Mouse (Mus musculus): ENCODE measurements at regions not wholly inside any gene's neighbourhood (a gene's known extent, or its start where the extent isn't known, plus 50 kb on each side); places are given as distances from the start of the nearest gene placed in this dataset.

GRCm38 (mm10) chr3:50976141-50976780, 248.0 kb upstream of the Noct start:
- H3K4me1 ChIP-seq, result no peaks in the 10 kb centered on the region
- no peak for ATAC-seq (ENCODE audit: low FRiP score, low read depth)
- no peak overlapping the region for H3K4me3 ChIP-seq
- H3K9ac ChIP-seq (replicated peaks), result no peak overlapping the region
- no peaks in the 10 kb centered on the region for H3K9me3 ChIP-seq
- H3K27ac ChIP-seq (replicated peaks), result no peak overlapping the region
- H3K27me3 ChIP-seq, result no peaks in the 10 kb centered on the region
- no peak overlapping the region for H3K4me2 ChIP-seq (replicated peaks)
- 86% methylated on average over 5 of the region's 5 CpGs for WGBS
- H3K36me3 ChIP-seq, result no peaks in the 10 kb centered on the region

- Histone ChIP-seq H3K36me3 (no peaks in the 10 kb centered on the region), H3K4me2 (replicated peaks) (no peak overlapping the region), H3K4me3 (no peak overlapping the region), H3K4me1 (no peaks in the 10 kb centered on the region), H3K27me3 (no peaks in the 10 kb centered on the region), H3K27ac (replicated peaks) (no peak overlapping the region), H3K9me3 (no peaks in the 10 kb centered on the region), H3K9ac (replicated peaks) (no peak overlapping the region)
- WGBS, result 87% methylated on average over 6 of the region's 6 CpGs
- no peak for ATAC-seq (ENCODE audit: low FRiP score, low read depth)
These were observed 247.4 kb upstream of the Noct start for GRCm38 (mm10) chr3:50976818-50977217.

- no peak for ATAC-seq (ENCODE audit: low FRiP score, low read depth)
- 95% methylated on average over 5 of the region's 5 CpGs for WGBS
- Histone ChIP-seq H3K27me3 (no peaks in the 10 kb centered on the region), H3K4me3 (no peak overlapping the region), H3K9me3 (no peaks in the 10 kb centered on the region), H3K27ac (replicated peaks) (no peak overlapping the region), H3K36me3 (no peaks in the 10 kb centered on the region), H3K9ac (replicated peaks) (no peak overlapping the region), H3K4me2 (replicated peaks) (no peak overlapping the region), H3K4me1 (no peaks in the 10 kb centered on the region)
These were observed 245.6 kb upstream of the Noct start for GRCm38 (mm10) chr3:50978636-50979035.

GRCm38 (mm10) chr3:50979592-50979991, 244.7 kb upstream of the Noct start:
- no peak overlapping the region for H3K9ac ChIP-seq (replicated peaks)
- no peak overlapping the region for H3K27ac ChIP-seq (replicated peaks)
- H3K4me3 ChIP-seq, result no peak overlapping the region
- H3K4me1 ChIP-seq, result peaks cover 2% of the 10 kb centered on the region; the same call in 1 of the 2 replicates
- WGBS, result 83% methylated on average over 3 of the region's 3 CpGs
- H3K9me3 ChIP-seq, result no peaks in the 10 kb centered on the region
- ATAC-seq (ENCODE audit: low FRiP score, low read depth), result no peak
- no peak overlapping the region for H3K4me2 ChIP-seq (replicated peaks)
- no peaks in the 10 kb centered on the region for H3K36me3 ChIP-seq
- no peaks in the 10 kb centered on the region for H3K27me3 ChIP-seq

- Histone ChIP-seq H3K4me2 (replicated peaks) (no peak overlapping the region), H3K9ac (replicated peaks) (no peak overlapping the region), H3K4me1 (peaks cover 7% of the 10 kb centered on the region; the same call in 1 of the 2 replicates), H3K27me3 (no peaks in the 10 kb centered on the region), H3K36me3 (no peaks in the 10 kb centered on the region), H3K9me3 (no peaks in the 10 kb centered on the region), H3K4me3 (no peak overlapping the region), H3K27ac (replicated peaks) (no peak overlapping the region)
- no peak for ATAC-seq (ENCODE audit: low FRiP score, low read depth)
- 93% methylated on average over 7 of the region's 7 CpGs for WGBS
These were observed 242.5 kb upstream of the Noct start for GRCm38 (mm10) chr3:50981751-50982150.

GRCm38 (mm10) chr3:50982649-50983048, 241.6 kb upstream of the Noct start:
- Histone ChIP-seq H3K27me3 (no peaks in the 10 kb centered on the region), H3K36me3 (no peaks in the 10 kb centered on the region), H3K4me2 (replicated peaks) (no peak overlapping the region), H3K4me3 (no peak overlapping the region), H3K27ac (replicated peaks) (no peak overlapping the region), H3K9me3 (no peaks in the 10 kb centered on the region), H3K9ac (replicated peaks) (no peak overlapping the region), H3K4me1 (peaks cover 7% of the 10 kb centered on the region; the same call in 1 of the 2 replicates)
- 42% methylated on average over 9 of the region's 9 CpGs for whole genome bisulfite sequencing
- peak; percentile 59; the same call in 1 of the 2 replicates for ATAC-seq (ENCODE audit: low FRiP score, low read depth)

- ATAC-seq (ENCODE audit: low FRiP score, low read depth), result no peak
- H3K27ac ChIP-seq (replicated peaks), result no peak overlapping the region
- no peak overlapping the region for H3K9ac ChIP-seq (replicated peaks)
These were observed 241.1 kb upstream of the Noct start for GRCm38 (mm10) chr3:50983126-50983525.

GRCm38 (mm10) chr3:50983962-50984765, 240.1 kb upstream of the Noct start:
- Histone ChIP-seq H3K9ac (replicated peaks) (no peak overlapping the region), H3K9me3 (no peaks in the 10 kb centered on the region), H3K4me3 (no peak overlapping the region), H3K4me2 (replicated peaks) (no peak overlapping the region), H3K4me1 (peaks cover 7% of the 10 kb centered on the region; the same call in 1 of the 2 replicates), H3K27me3 (no peaks in the 10 kb centered on the region), H3K36me3 (no peaks in the 10 kb centered on the region), H3K27ac (replicated peaks) (no peak overlapping the region)
- 48% methylated on average over 12 of the region's 12 CpGs for WGBS
- ATAC-seq (ENCODE audit: low FRiP score, low read depth), result 0 out of 2 replicates have a peak, but pooled peaks have one; percentile 6

More at GRCm38 (mm10) chr3:50983126-50983525, 241.1 kb upstream of the Noct start:
- Histone ChIP-seq H3K4me3 (no peak overlapping the region), H3K27me3 (no peaks in the 10 kb centered on the region), H3K4me1 (peaks cover 7% of the 10 kb centered on the region; the same call in 1 of the 2 replicates), H3K4me2 (replicated peaks) (no peak overlapping the region), H3K36me3 (no peaks in the 10 kb centered on the region), H3K9me3 (no peaks in the 10 kb centered on the region)
- WGBS, result 71% methylated on average over 5 of the region's 5 CpGs

GRCm38 (mm10) chr3:50987821-50988220, 236.4 kb upstream of the Noct start:
- ATAC-seq (ENCODE audit: low FRiP score, low read depth), result no peak
- peaks cover 12% of the 10 kb centered on the region; the same call in 1 of the 2 replicates for H3K4me1 ChIP-seq
- no peak overlapping the region for H3K9ac ChIP-seq (replicated peaks)
- no peak overlapping the region for H3K4me2 ChIP-seq (replicated peaks)
- no peak overlapping the region for H3K27ac ChIP-seq (replicated peaks)
- H3K9me3 ChIP-seq, result no peaks in the 10 kb centered on the region
- WGBS, result 96% methylated on average over 12 of the region's 12 CpGs
- no peaks in the 10 kb centered on the region for H3K36me3 ChIP-seq
- no peak overlapping the region for H3K4me3 ChIP-seq
- H3K27me3 ChIP-seq, result no peaks in the 10 kb centered on the region

- H3K36me3 ChIP-seq, result no peaks in the 10 kb centered on the region
- H3K4me2 ChIP-seq (replicated peaks), result no peak overlapping the region
- H3K27ac ChIP-seq (replicated peaks), result no peak overlapping the region
- H3K4me1 ChIP-seq, result peaks cover 12% of the 10 kb centered on the region; the same call in 1 of the 2 replicates
- no peaks in the 10 kb centered on the region for H3K9me3 ChIP-seq
- H3K4me3 ChIP-seq, result no peak overlapping the region
- no peak for ATAC-seq (ENCODE audit: low FRiP score, low read depth)
- no peaks in the 10 kb centered on the region for H3K27me3 ChIP-seq
- WGBS, result 82% methylated on average over 11 of the region's 11 CpGs
- H3K9ac ChIP-seq (replicated peaks), result no peak overlapping the region
These were observed 233.4 kb upstream of the Noct start for GRCm38 (mm10) chr3:50990810-50991209.

GRCm38 (mm10) chr3:50992581-50993313, 231.5 kb upstream of the Noct start:
- no peak overlapping the region for H3K4me2 ChIP-seq (replicated peaks)
- 44% methylated on average over 9 of the region's 9 CpGs for WGBS
- peaks cover 7% of the 10 kb centered on the region; the same call in 1 of the 2 replicates for H3K4me1 ChIP-seq
- no peak overlapping the region for H3K4me3 ChIP-seq
- H3K36me3 ChIP-seq, result no peaks in the 10 kb centered on the region
- ATAC-seq (ENCODE audit: low FRiP score, low read depth), result no peak
- no peak overlapping the region for H3K9ac ChIP-seq (replicated peaks)
- no peaks in the 10 kb centered on the region for H3K27me3 ChIP-seq
- H3K9me3 ChIP-seq, result no peaks in the 10 kb centered on the region
- H3K27ac ChIP-seq (replicated peaks), result no peak overlapping the region

- no peak overlapping the region for H3K9ac ChIP-seq (replicated peaks)
- H3K27me3 ChIP-seq, result no peaks in the 10 kb centered on the region
- peaks cover 11% of the 10 kb centered on the region for H3K4me1 ChIP-seq
- H3K4me2 ChIP-seq (replicated peaks), result no peak overlapping the region
- H3K9me3 ChIP-seq, result no peaks in the 10 kb centered on the region
- 76% methylated on average over 3 of the region's 3 CpGs for WGBS
- H3K27ac ChIP-seq (replicated peaks), result no peak overlapping the region
- no peak overlapping the region for H3K4me3 ChIP-seq
- no peak for ATAC-seq (ENCODE audit: low FRiP score, low read depth)
- no peaks in the 10 kb centered on the region for H3K36me3 ChIP-seq
These were observed 224.5 kb upstream of the Noct start for GRCm38 (mm10) chr3:50999745-51000144.

All from midbrain, embryonic 12.5 days (tissue).